Mouse (Mus musculus): ENCODE data around the gene Agxt.

Agxt gene

GRCm38 (mm10) chr1:93150907-93151661 is 16.0 kb downstream of the Agxt start:
- in situ Hi-C loops (cut with MboI), result no loop called here

- in situ Hi-C loops (cut with MboI), result no loop called here
These were observed 22.5 kb downstream of the Agxt start for GRCm38 (mm10) chr1:93157566-93157965.

- in situ Hi-C loops (cut with MboI), result no loop called here
These were observed 23.9 kb downstream of the Agxt start for GRCm38 (mm10) chr1:93158916-93159315.

DNA sequence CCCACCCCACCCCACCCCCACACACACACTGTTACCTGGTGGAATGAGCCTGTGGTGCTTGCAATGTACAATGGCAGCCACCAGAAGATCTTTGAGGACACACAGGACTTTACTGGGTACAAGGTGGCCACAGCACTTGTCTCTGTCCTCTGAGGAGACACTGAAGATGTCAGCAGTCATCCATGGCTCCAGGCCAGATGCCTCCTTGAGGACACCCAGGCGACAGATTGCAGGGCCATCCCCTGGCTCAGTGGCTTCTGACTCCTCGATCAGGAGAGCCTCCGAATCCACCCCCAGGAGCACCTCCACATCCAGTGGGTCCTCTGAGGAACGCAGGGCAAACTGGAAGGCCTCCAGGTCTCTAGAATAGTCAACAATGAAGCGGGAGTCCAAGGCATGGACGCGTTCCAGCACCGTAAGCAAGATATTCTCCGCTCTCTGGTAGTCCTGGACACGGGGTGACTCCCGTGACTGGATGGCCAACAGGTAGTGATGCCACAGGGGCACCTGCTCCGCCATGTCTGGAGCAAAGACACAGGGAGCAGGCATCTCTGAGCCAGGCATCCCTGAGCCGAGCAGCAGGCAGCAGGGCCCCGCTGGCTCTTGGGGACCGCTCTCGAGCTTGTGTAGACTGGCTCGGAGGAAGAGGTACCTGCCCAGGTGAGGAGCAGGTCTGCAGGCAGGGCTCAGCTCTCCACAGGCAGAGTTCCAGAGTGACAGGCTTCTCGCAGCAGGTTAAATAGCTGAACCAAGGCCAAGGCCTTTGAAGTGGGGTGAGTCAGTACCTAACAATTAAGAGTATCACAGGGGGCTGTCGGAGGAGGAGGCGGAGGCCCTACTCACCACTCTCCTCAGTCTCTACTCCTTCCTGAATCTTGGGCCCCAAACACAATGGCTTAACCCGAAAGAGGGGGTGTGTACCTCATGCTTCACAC is 24.8 kb downstream of the Agxt start:
- in situ Hi-C loops (cut with MboI), result no loop called here

GRCm38 (mm10) chr1:93160501-93161133 is 25.6 kb downstream of the Agxt start, which contains the start of gene 2310007B03Rik:
2310007B03Rik (minus strand) TSS chr1:93160948.
- in situ Hi-C loops (cut with MboI), result no loop called here

GRCm38 (mm10) chr1:93161350-93161749 is 26.3 kb downstream of the Agxt start:
- in situ Hi-C loops (cut with MboI), result no loop called here

DNA sequence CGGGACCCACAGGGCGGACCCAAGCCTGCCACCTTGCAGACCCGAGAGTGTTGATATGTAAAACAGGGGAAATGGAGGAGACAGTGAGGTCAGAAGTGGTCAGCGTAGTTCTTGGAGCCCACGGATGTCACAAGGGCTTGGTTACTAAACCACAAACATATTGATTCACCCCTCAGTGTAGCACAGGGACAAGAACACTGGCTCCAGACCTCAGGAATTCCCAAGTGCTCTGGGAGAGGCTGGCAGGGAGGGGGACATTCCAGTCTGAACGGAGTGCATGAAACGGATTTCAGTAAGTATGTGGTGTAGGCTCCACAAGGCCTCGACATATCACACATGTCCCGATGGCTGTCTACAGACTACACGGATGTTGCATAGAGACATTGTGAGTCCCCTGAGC is 26.9 kb downstream of the Agxt start:
- in situ Hi-C loops (cut with MboI), result no loop called here

DNA sequence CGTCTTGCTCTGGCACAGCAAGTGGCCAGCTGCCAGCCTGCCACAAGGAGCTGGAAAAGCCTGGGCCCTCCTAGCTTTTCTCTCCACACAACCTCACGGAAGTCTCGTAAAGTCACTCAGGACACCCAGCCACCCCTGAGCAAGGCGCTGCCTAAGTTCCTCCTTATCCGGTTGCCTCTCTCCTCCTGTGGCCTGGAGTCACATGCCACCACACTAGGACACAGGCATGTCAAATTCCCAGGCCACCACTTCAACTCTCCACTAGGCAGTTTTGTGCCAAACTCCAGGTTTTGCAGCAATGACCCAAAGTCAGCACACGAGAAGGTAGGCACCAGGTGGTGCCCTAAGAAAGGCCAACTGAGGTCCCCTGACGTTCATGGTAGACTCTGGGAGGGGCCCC is 27.5 kb downstream of the Agxt start:
- in situ Hi-C loops (cut with MboI), result no loop called here

DNA sequence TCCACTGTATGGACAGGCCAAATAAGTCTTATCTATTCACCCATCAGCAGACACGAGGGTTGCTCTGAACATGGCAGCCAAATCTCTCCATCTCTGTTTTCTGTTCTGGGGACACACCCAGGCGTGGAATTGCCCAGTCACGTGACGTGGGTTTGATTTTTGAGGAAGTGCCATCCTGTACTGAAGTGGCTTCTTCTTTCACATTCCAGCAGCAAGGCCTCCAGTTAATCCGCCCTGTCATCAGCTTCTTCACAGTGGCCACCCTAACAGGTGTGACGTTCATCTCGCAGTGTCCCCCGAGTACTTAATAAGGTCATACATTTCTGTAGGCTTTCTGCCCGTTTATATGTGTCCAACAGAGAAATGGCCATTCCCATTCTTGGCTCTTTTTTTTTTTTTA is 30.4 kb downstream of the Agxt start:
- in situ Hi-C loops (cut with MboI), result no loop called here

- in situ Hi-C loops (cut with MboI), result no loop called here
These were observed 31.5 kb downstream of the Agxt start for GRCm38 (mm10) chr1:93166346-93167079.

GRCm38 (mm10) chr1:93168295-93168775 is 33.3 kb downstream of the Agxt start, which contains the start of gene Crocc2:
Crocc2 (plus strand) TSS chr1:93168725.
- in situ Hi-C loops (cut with MboI), result no loop called here

DNA sequence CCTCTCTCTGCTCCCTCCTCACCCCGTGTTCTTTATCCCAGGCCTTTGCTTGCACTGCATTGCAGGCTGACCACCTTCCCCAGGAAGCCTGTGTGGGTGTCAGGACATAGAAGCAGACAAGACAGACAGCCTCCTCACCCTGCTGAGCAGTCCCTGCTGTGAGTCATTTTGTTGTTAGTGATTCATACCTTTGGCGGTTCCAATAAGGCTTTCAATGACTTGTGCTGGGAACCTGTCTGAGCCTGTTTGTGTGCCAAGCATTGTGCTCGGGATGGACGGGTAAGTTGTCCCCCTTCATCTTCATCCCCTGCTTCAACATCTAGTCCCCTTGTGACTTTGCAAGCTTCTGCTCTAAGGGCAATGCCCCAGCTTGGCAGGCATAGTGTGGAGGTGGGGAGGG is 38.6 kb downstream of the Agxt start:
- in situ Hi-C loops (cut with MboI), result no loop called here

DNA sequence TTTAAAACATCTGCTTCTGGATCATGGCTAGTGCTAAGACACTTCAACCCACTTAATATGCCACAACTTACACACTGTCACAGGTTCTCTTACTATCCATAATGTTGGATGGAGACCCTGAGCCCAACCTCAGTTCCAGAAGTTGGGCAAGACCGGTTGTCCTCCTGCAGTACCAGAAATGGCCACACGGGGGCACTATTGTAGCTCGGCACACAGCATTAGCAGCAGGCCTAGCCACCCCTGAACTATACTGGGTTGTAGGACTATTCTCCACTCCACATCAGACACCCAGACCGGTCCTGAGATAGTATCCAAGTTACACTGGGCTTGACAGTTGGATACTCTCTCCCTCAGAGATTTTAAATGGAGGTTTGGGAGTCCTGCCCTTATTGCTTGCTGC is 39.4 kb downstream of the Agxt start:
- in situ Hi-C loops (cut with MboI), result no loop called here

GRCm38 (mm10) chr1:93175849-93176248 is 40.8 kb downstream of the Agxt start:
- in situ Hi-C loops (cut with MboI), result no loop called here

GRCm38 (mm10) chr1:93176525-93177332 is 41.7 kb downstream of the Agxt start:
- in situ Hi-C loops (cut with MboI), result no loop called here

DNA sequence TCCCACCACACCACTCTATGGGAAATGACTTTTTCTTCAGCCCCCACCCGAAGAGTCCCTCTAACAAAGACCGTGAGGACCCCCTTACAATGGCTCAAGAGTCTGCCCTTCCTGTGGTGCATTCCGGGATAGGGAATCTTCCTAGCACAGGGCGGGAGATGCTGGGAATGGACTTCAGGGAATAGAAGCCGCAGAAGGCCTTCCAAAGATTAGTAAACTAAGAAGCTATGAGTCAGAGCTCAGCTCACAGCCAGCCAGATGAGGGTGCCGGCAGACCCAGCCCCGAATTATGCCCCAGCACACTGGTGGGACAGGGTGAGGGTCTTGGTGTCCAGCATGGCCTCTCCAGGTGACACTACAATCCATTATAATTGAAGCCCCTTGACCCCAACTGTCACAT is 47.2 kb downstream of the Agxt start:
- in situ Hi-C loops (cut with MboI), result no loop called here

DNA sequence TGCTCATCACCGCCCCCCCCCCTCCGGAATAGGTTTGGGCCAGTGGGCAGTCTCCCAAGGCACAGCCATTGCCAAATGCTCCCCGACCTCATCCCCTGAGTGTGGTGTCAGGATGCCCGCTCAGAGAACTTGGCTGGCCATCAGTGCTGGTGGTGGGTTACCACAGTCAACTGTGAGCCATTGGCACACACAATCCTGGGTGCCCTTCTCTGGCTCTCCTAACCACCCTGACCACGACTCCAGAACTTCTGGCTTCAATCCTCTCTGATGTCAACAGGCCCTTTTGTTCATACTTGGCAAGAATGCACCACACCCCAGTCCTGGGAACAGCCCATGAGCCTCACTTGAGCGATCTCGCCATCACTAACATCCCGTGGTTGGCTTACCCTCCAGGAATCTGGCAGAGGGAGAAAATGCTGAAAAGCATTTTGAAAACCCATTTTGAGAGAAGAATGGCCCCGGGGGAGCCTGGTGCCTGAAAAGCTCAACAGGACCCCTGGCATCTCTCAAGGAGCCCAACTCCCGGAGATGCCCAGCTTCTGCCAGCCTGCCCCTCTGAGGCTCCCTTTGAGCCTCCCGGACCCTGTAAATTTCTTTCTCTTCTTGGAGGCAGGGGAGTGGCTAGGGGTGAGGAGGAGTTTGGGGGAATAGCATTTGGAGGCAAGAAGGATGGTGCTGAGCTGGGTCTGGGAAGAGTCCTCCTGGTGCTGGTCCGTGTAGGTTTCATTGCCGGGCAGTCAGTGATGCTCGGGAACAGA is 49.2 kb downstream of the Agxt start:
- in situ Hi-C loops (cut with MboI), result no loop called here

DNA sequence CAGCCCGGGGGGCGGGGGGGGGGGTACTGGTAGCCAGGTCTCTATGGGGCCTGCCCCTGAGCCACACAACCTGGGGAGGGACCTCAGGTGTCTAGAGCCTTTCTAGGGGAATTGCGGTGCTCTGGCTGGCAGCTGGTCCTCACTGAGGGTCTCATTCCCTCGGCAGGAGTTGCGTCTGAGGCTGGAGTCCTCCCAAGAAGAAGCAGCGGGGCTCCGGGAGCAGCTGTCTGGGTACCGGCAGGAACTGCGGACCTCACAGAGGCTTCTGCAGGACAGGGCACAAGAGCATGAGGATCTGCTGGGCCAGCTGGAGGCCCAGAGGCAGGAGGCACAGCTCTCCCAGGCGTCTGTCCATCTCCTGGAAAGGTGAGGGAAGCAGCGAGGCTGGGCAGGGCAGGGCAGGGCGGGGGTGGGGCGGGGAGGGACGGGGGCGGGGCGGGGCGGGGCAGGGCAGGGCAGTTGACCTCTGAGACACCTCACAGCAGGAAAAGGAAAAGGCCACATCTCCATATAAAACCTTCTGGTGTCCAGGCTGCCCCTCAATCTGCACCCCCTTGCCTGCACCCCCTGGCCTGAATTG is 55.8 kb downstream of the Agxt start:
- in situ Hi-C loops (cut with MboI), result no loop called here

- in situ Hi-C loops (cut with MboI), result no loop called here
These were observed 59.9 kb downstream of the Agxt start for GRCm38 (mm10) chr1:93194961-93195360.

All from mature B cell (primary cell).